Mouse (Mus musculus): Measurements from ENCODE around the gene Gm4871. TPM values are rescaled to one million over a fixed set of nuclear protein-coding genes. Genes with fewer than 3 reads are reported as not detected.

Gene Gm4871
- total and polyA plus RNA-seq, 3 experiments: not detected

- Histone ChIP-seq H3K27ac (ENCODE audit: control insufficient read depth, low read depth, low read length) (no peak overlapping the region), H3K4me1 (ENCODE audit: control insufficient read depth in 1 of 2, insufficient read depth in 2 of 2, low read length in 2 of 2) (peaks cover 2 to 3% of the 10 kb centered on the region in 2 experiments; a peak in 3 of 4 replicates), H3K36me3 (ENCODE audit: control insufficient read depth in 1 of 2, insufficient read depth in 2 of 2, low read length in 2 of 2) (peaks cover 0 to 2% of the 10 kb centered on the region in 2 experiments; a peak in 1 of 4 replicates), H3K9ac (ENCODE audit: control insufficient read depth, low read depth, low read length, poor library complexity, severe bottlenecking) (no peak overlapping the region), H3K27me3 (ENCODE audit: control insufficient read depth in 1 of 2, insufficient read depth in 2 of 2, low read length in 2 of 2) (no peaks in the 10 kb centered on the region), H3K79me2 (ENCODE audit: control insufficient read depth, insufficient read depth, low read length, poor library complexity) (no peaks in the 10 kb centered on the region), H3K4me3 (ENCODE audit: control insufficient read depth in 1 of 2, insufficient read depth in 1 of 2, low read depth in 2 of 2, low read length in 2 of 2) (no peak overlapping the region), H3K9me3 (replicated peaks; ENCODE audit: insufficient read depth, low read length) (no peaks in the 10 kb centered on the region)
- DNase-seq (ENCODE audit: low read depth, low spot score): no peak
- TF ChIP-seq CTCF (IDR thresholded peaks at IDR 0.05 in 2 of 3, conservative IDR thresholded peaks at IDR 0.05 in 1 of 3; ENCODE audit: control insufficient read depth in 1 of 3, insufficient read depth in 1 of 3, low read depth in 2 of 3, low read length in 3 of 3, poor library complexity in 1 of 3, severe bottlenecking in 1 of 3) (peak; percentile 35 to 54 (median 53); a peak in 5 of 6 replicates), ZNF384 (IDR thresholded peaks at IDR 0.05; ENCODE audit: low read depth, low read length) (no peak), ELF1 (IDR thresholded peaks at IDR 0.05; ENCODE audit: low read depth, low read length) (no peak), POLR2A (IDR thresholded peaks at IDR 0.05; ENCODE audit: control insufficient read depth in 1 of 2, insufficient read depth in 1 of 2, low read depth in 1 of 2, low read length in 2 of 2, poor library complexity in 1 of 2) (no peak), MXI1 (IDR thresholded peaks at IDR 0.05; ENCODE audit: low read depth, low read length) (no peak), USF1 (IDR thresholded peaks at IDR 0.05; ENCODE audit: low read depth, low read length) (no peak), MEF2A (IDR thresholded peaks at IDR 0.05; ENCODE audit: extremely low read depth, insufficient replicate concordance, low read depth, low read length, poor library complexity, severe bottlenecking) (no peak), POLR2AphosphoS5 (IDR thresholded peaks at IDR 0.05; ENCODE audit: borderline replicate concordance, low read depth, low read length) (no peak), JUND (IDR thresholded peaks at IDR 0.05; ENCODE audit: low read depth, low read length) (no peak), RAD21 (IDR thresholded peaks at IDR 0.05; ENCODE audit: low read depth, low read length) (peak; percentile 6), ZMIZ1 (IDR thresholded peaks at IDR 0.05; ENCODE audit: low read depth, low read length) (no peak)
Measured at GRCm38 (mm10) chr5:144984839-144985238, 47.7 kb downstream of the Gm4871 start.

GRCm38 (mm10) chr5:144983227-144983626 is 49.3 kb downstream of the Gm4871 start:
- H3K79me2 ChIP-seq (ENCODE audit: control insufficient read depth, insufficient read depth, low read length, poor library complexity): no peaks in the 10 kb centered on the region
- H3K27me3 ChIP-seq (ENCODE audit: control insufficient read depth in 1 of 2, insufficient read depth in 2 of 2, low read length in 2 of 2): no peaks in the 10 kb centered on the region; a peak in 1 of 4 replicates
- H3K4me3 ChIP-seq (ENCODE audit: control insufficient read depth in 1 of 2, insufficient read depth in 1 of 2, low read depth in 2 of 2, low read length in 2 of 2): no peak overlapping the region
- no peaks in the 10 kb centered on the region for H3K9me3 ChIP-seq (replicated peaks; ENCODE audit: insufficient read depth, low read length)
- TF ChIP-seq SMC3 (IDR thresholded peaks at IDR 0.05; ENCODE audit: low read depth, low read length) (peak; percentile 24; the same call in 1 of the 2 replicates), NELFE (IDR thresholded peaks at IDR 0.05; ENCODE audit: low read depth, low read length) (no peak), MAX (IDR thresholded peaks at IDR 0.05; ENCODE audit: low read length) (no peak), ELF1 (IDR thresholded peaks at IDR 0.05; ENCODE audit: low read depth, low read length) (no peak), EP300 (IDR thresholded peaks at IDR 0.05; ENCODE audit: low read depth in 1 of 2, low read length in 2 of 2) (no peak), HCFC1 (IDR thresholded peaks at IDR 0.05; ENCODE audit: low read depth, low read length) (no peak), GATA1 (IDR thresholded peaks at IDR 0.05; ENCODE audit: low read depth, low read length) (no peak), USF1 (IDR thresholded peaks at IDR 0.05; ENCODE audit: low read depth, low read length) (no peak), ZNF384 (IDR thresholded peaks at IDR 0.05; ENCODE audit: low read depth, low read length) (no peak), SIN3A (IDR thresholded peaks at IDR 0.05; ENCODE audit: low read length) (no peak), USF2 (IDR thresholded peaks at IDR 0.05; ENCODE audit: borderline replicate concordance in 1 of 2, insufficient read depth in 1 of 2, low read depth in 1 of 2, low read length in 2 of 2) (no peak), MAZ (IDR thresholded peaks at IDR 0.05; ENCODE audit: low read depth, low read length) (no peak), POLR2A (IDR thresholded peaks at IDR 0.05; ENCODE audit: control insufficient read depth in 1 of 2, insufficient read depth in 1 of 2, low read depth in 1 of 2, low read length in 2 of 2, poor library complexity in 1 of 2) (no peak), CHD2 (IDR thresholded peaks at IDR 0.05; ENCODE audit: low read length) (no peak), CTCF (IDR thresholded peaks at IDR 0.05 in 2 of 3, conservative IDR thresholded peaks at IDR 0.05 in 1 of 3; ENCODE audit: control insufficient read depth in 1 of 3, insufficient read depth in 1 of 3, low read depth in 2 of 3, low read length in 3 of 3, poor library complexity in 1 of 3, severe bottlenecking in 1 of 3) (peak; percentile 30 to 65 (median 41)), JUND (IDR thresholded peaks at IDR 0.05; ENCODE audit: low read depth, low read length) (no peak), NRF1 (IDR thresholded peaks at IDR 0.05; ENCODE audit: insufficient read depth, low read depth, low read length, poor library complexity, severe bottlenecking) (no peak), MXI1 (IDR thresholded peaks at IDR 0.05; ENCODE audit: low read depth, low read length) (no peak), CHD1 (IDR thresholded peaks at IDR 0.05; ENCODE audit: low read depth, low read length) (no peak), RAD21 (IDR thresholded peaks at IDR 0.05; ENCODE audit: low read depth, low read length) (peak; percentile 10), ZC3H11A (IDR thresholded peaks at IDR 0.05; ENCODE audit: low read depth, low read length) (no peak), TBP (IDR thresholded peaks at IDR 0.05; ENCODE audit: low read depth, low read length) (no peak)
- H3K9ac ChIP-seq (ENCODE audit: control insufficient read depth, low read depth, low read length, poor library complexity, severe bottlenecking): no peak overlapping the region
- DNase-seq (ENCODE audit: low read depth, low spot score): peak; percentile 34
- H3K36me3 ChIP-seq (ENCODE audit: control insufficient read depth in 1 of 2, insufficient read depth in 2 of 2, low read length in 2 of 2): peaks cover 0 to 2% of the 10 kb centered on the region in 2 experiments; a peak in 1 of 4 replicates
- no peak overlapping the region for H3K27ac ChIP-seq (ENCODE audit: control insufficient read depth, low read depth, low read length)
- H3K4me1 ChIP-seq (ENCODE audit: control insufficient read depth in 1 of 2, insufficient read depth in 2 of 2, low read length in 2 of 2): peaks cover 0 to 2% of the 10 kb centered on the region in 2 experiments; a peak in 1 of 4 replicates

Measured in MEL (cell line).